Mouse (Mus musculus): Measurements from ENCODE around the gene 4931409K22Rik. TPM values are rescaled to one million over a fixed set of nuclear protein-coding genes. Genes with fewer than 3 reads are reported as not detected.

4931409K22Rik gene
- total and polyA plus RNA-seq, 3 experiments, result not detected

DNA sequence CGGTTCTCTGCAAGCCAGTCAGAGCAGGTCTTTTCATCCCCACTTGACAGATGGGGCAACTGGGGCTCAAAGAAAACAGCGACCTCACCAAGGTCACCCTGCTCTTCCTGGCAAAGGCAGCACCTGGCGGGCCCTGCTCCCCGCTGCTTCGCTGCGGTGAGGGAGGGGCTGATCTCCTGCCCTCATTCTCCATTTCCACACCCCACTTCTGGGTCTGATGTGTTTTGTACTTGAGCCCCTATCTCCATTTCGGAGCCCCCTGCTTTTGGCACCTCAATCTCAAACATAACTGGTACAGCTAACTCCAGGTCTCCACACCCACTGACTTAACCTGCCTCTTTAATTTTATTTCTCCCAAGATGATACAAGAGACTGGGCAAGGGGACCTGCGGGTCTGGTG lies 42.5 kb upstream of the 4931409K22Rik start:
- TF ChIP-seq ZKSCAN1 (IDR thresholded peaks at IDR 0.05; ENCODE audit: borderline replicate concordance, low read depth, low read length), result no peak
- TF ChIP-seq SIN3A (IDR thresholded peaks at IDR 0.05; ENCODE audit: low read length), result no peak
- no peak for TF ChIP-seq POLR2A (IDR thresholded peaks at IDR 0.05; ENCODE audit: low read depth, low read length)
- TF ChIP-seq POLR2AphosphoS2 (IDR thresholded peaks at IDR 0.05; ENCODE audit: low read depth, low read length), result no peak
- no peak for TF ChIP-seq MAX (IDR thresholded peaks at IDR 0.05; ENCODE audit: low read length)
- TF ChIP-seq HCFC1 (IDR thresholded peaks at IDR 0.05; ENCODE audit: low read depth, low read length), result no peak
- no peak for DNase-seq (ENCODE audit: extremely low read depth)
- dilution Hi-C loops (cut with MboI; ENCODE audit: extremely low pct_ligation_motif_present, extremely low pct_unique_long_range_greater_than_20kb, low sequenced_read_pairs) (no loop called here), in situ Hi-C loops (cut with MboI; ENCODE audit: low pct_ligation_motif_present, low pct_unique_long_range_greater_than_20kb, low sequenced_read_pairs) (no loop called here)
- no peak overlapping the region for H3K4me3 ChIP-seq (replicated peaks in 1 of 3; ENCODE audit: low read depth in 2 of 3, low read length in 2 of 3, poor library complexity in 1 of 3)
- peaks cover 7 to 20% of the 10 kb centered on the region in 2 experiments; a peak in 3 of 4 replicates for H3K4me1 ChIP-seq (ENCODE audit: control insufficient read depth in 1 of 2, insufficient read depth in 2 of 2)
- peaks cover 57% of the 10 kb centered on the region for H3K27me3 ChIP-seq (replicated peaks)
- H3K27ac ChIP-seq (ENCODE audit: insufficient read depth, low read depth), result no peak overlapping the region
- peaks cover 10 to 24% of the 10 kb centered on the region in 2 experiments for H3K36me3 ChIP-seq (replicated peaks in 1 of 2; ENCODE audit: control insufficient read depth in 1 of 2, insufficient read depth in 1 of 2, low read length in 1 of 2)
- H3K79me2 ChIP-seq (replicated peaks; ENCODE audit: control insufficient read depth, extremely low read depth, insufficient read depth, poor library complexity, severe bottlenecking), result no peaks in the 10 kb centered on the region
- no peak overlapping the region for H3K9ac ChIP-seq (ENCODE audit: insufficient read depth, low read depth)
- no peak overlapping the region for H3K4me2 ChIP-seq (ENCODE audit: insufficient read depth, low read depth, poor library complexity, severe bottlenecking)
- H3K9me3 ChIP-seq (replicated peaks; ENCODE audit: low read length), result peaks cover 3% of the 10 kb centered on the region

DNA sequence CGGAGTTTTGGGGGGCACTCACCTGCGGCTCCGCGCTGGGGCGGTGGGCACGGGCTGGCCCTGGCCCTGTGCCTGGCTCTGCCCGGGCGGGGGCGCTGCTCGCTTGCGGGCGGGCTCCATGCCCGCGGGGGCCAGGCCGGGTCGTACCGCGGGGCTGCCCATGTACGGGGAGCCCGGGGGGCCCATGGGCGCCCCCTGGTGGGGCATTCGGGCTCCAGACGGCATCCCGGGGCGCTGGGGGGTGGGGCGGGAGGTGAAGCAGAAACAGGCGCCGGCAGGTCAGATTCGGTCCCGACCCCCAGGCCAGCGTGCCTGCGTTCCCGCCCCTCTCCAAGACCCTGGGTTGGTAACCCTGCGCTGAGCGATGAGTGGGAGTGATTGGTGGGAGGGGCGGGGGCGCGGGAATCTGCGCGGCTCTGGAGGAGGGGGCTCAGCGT lies 42.0 kb upstream of the 4931409K22Rik start:
- Histone ChIP-seq H3K9ac (ENCODE audit: insufficient read depth, low read depth) (no peak overlapping the region), H3K79me2 (replicated peaks; ENCODE audit: control insufficient read depth, extremely low read depth, insufficient read depth, poor library complexity, severe bottlenecking) (no peaks in the 10 kb centered on the region), H3K36me3 (replicated peaks in 1 of 2; ENCODE audit: control insufficient read depth in 1 of 2, insufficient read depth in 1 of 2, low read length in 1 of 2) (peaks cover 15 to 30% of the 10 kb centered on the region in 2 experiments), H3K4me1 (ENCODE audit: control insufficient read depth in 1 of 2, insufficient read depth in 2 of 2) (peaks cover 7 to 20% of the 10 kb centered on the region in 2 experiments; a peak in 3 of 4 replicates), H3K9me3 (replicated peaks; ENCODE audit: low read length) (peaks cover 3% of the 10 kb centered on the region), H3K27me3 (replicated peaks) (peaks cover 52% of the 10 kb centered on the region), H3K4me2 (ENCODE audit: insufficient read depth, low read depth, poor library complexity, severe bottlenecking) (peak overlapping the region; percentile 91), H3K27ac (ENCODE audit: insufficient read depth, low read depth) (no peak overlapping the region), H3K4me3 (replicated peaks in 1 of 3; ENCODE audit: low read depth in 2 of 3, low read length in 2 of 3, poor library complexity in 1 of 3) (peak overlapping the region in 2 of 3 experiments; percentile 30 to 51)
- peak; percentile 27 for DNase-seq (ENCODE audit: extremely low read depth)
- TF ChIP-seq MAX (IDR thresholded peaks at IDR 0.05; ENCODE audit: low read length) (no peak), ZNF384 (IDR thresholded peaks at IDR 0.05; ENCODE audit: low read depth, low read length) (no peak), ZMIZ1 (IDR thresholded peaks at IDR 0.05; ENCODE audit: low read depth, low read length) (no peak), MAFK (IDR thresholded peaks at IDR 0.05; ENCODE audit: insufficient replicate concordance, low read length) (no peak), BHLHE40 (IDR thresholded peaks at IDR 0.05; ENCODE audit: low read depth, low read length) (peak; percentile 20; the same call in 1 of the 2 replicates), SMC3 (IDR thresholded peaks at IDR 0.05; ENCODE audit: low read depth, low read length) (peak; percentile 34), RCOR1 (conservative IDR thresholded peaks at IDR 0.05; ENCODE audit: low read depth, low read length) (no peak), HCFC1 (IDR thresholded peaks at IDR 0.05; ENCODE audit: low read depth, low read length) (no peak), CHD1 (IDR thresholded peaks at IDR 0.05; ENCODE audit: low read depth, low read length) (no peak), ELF1 (IDR thresholded peaks at IDR 0.05; ENCODE audit: low read depth, low read length) (0 out of 2 replicates have a peak, but pooled peaks have one; percentile 23), IRF4 (IDR thresholded peaks at IDR 0.05; ENCODE audit: low read depth, low read length) (0 out of 2 replicates have a peak, but pooled peaks have one; percentile 26), JUN (IDR thresholded peaks at IDR 0.05; ENCODE audit: insufficient read depth, low read depth, low read length) (no peak), MXI1 (IDR thresholded peaks at IDR 0.05; ENCODE audit: low read depth, low read length) (no peak), CTCF (conservative IDR thresholded peaks at IDR 0.05 in 1 of 2, IDR thresholded peaks at IDR 0.05 in 1 of 2; ENCODE audit: low read depth in 2 of 2, low read length in 2 of 2) (peak in 1 of 2 experiments; percentile 69; a peak in 2 of 4 replicates)
- in situ Hi-C loops (cut with MboI; ENCODE audit: low pct_ligation_motif_present, low pct_unique_long_range_greater_than_20kb, low sequenced_read_pairs) (no loop called here), dilution Hi-C loops (cut with MboI; ENCODE audit: extremely low pct_ligation_motif_present, extremely low pct_unique_long_range_greater_than_20kb, low sequenced_read_pairs) (no loop called here)

Data from CH12.LX (cell line).